Mouse (Mus musculus): ENCODE measurements around the gene Vmn2r76. TPM values are rescaled to one million over a fixed set of nuclear protein-coding genes. Genes with fewer than 3 reads are reported as not detected.

The Vmn2r76 gene
- 0.05 TPM for polyA plus RNA-seq (2017; shearing (Covaris generic))

GRCm38 (mm10) chr7:86246208-86246607 is at the start of gene Vmn2r76:
Vmn2r76 (minus strand) TSS chr7:86246308.

GRCm38 (mm10) chr7:86277072-86277471 is 31.0 kb upstream of the Vmn2r76 start, which contains the start of gene Olfr310:
Olfr310 (minus strand) TSS chr7:86277172.

GRCm38 (mm10) chr7:86171678-86172077 is 74.4 kb downstream of the Vmn2r76 start, which contains the start of gene Vmn2r75:
Vmn2r75 (minus strand) TSS chr7:86171778.

Other genes starting within 250 kb of the Vmn2r76 start
- gene Vmn2r75, start 74.5 kb downstream of the Vmn2r76 start, polyA plus RNA-seq (2017; shearing (Covaris generic)) = not detected
- gene Olfr310, start 30.9 kb upstream of the Vmn2r76 start, polyA plus RNA-seq (2017; shearing (Covaris generic)) = not detected
- not detected for gene Olfr309, start 67.4 kb upstream of the Vmn2r76 start, polyA plus RNA-seq (2017; shearing (Covaris generic))
- not detected for gene Olfr308, start 79.3 kb upstream of the Vmn2r76 start, polyA plus RNA-seq (2017; shearing (Covaris generic))
- 0.06 TPM for gene Olfr307, start 91.3 kb upstream of the Vmn2r76 start, polyA plus RNA-seq (2017; shearing (Covaris generic))
- not detected for gene Olfr305, start 120.6 kb upstream of the Vmn2r76 start, polyA plus RNA-seq (2017; shearing (Covaris generic))
- gene Olfr304, start 140.3 kb upstream of the Vmn2r76 start, polyA plus RNA-seq (2017; shearing (Covaris generic)) = not detected
- gene Olfr303, start 151.5 kb upstream of the Vmn2r76 start, polyA plus RNA-seq (2017; shearing (Covaris generic)) = not detected
- not detected for gene Olfr301, start 157.5 kb upstream of the Vmn2r76 start, polyA plus RNA-seq (2017; shearing (Covaris generic))
- not detected for gene Olfr299, start 213.6 kb upstream of the Vmn2r76 start, polyA plus RNA-seq (2017; shearing (Covaris generic))
- not detected for gene Olfr298, start 246.2 kb upstream of the Vmn2r76 start, polyA plus RNA-seq (2017; shearing (Covaris generic))

All from CD4-positive, CD25-positive, alpha-beta regulatory T cell (primary cell).